Mouse (Mus musculus) kidney, postnatal 0 days (tissue): ENCODE results near the gene Olfr547. TPM values are rescaled to one million over a fixed set of nuclear protein-coding genes. Genes with fewer than 3 reads are reported as not detected.

Source experiments
- ATAC-seq: fragments of 200-750 bp; cut with Nextera tagmentation; replicated peaks from 2 replicates; pipeline ENCODE4 v1.8.0; 2017; ENCODE audit warnings: low read depth, moderate number of reproducible peaks, moderate TSS enrichment, moderate library complexity; ENCODE audit not compliant: low FRiP score
- DNase-seq: peaks from one replicate; pipeline ENCODE4 v3.0.0-alpha.2; 2016; ENCODE audit warnings: low spot score
- H3K27ac ChIP-seq: fragments of 300-500 bp; sonication (generic); 2 replicates; pipeline ENCODE4 v1.5.1; 2014; ENCODE audit warnings: mild to moderate bottlenecking
- H3K27me3 ChIP-seq: fragments of 300-500 bp; sonication (generic); 2 replicates; pipeline ENCODE4 v1.6.1; 2014; ENCODE audit warnings: low read length, mixed read lengths; ENCODE audit not compliant: insufficient read depth
- H3K36me3 ChIP-seq: fragments of 300-500 bp; sonication (generic); 2 replicates; pipeline ENCODE4 v1.6.1; 2014; ENCODE audit warnings: low read length, mixed read lengths; ENCODE audit not compliant: insufficient read depth
- H3K4me1 ChIP-seq: fragments of 300-500 bp; sonication (generic); replicated peaks from 2 replicates; pipeline ENCODE4 v1.6.1; 2014; ENCODE audit warnings: antibody characterized with exemption, low read length, mixed read lengths; ENCODE audit not compliant: insufficient read depth
- H3K4me2 ChIP-seq: fragments of 300-500 bp; sonication (generic); 2 replicates; pipeline ENCODE4 v1.6.1; 2014; ENCODE audit warnings: mild to moderate bottlenecking, low read length, moderate library complexity, mixed read lengths
- H3K4me3 ChIP-seq: fragments of 300-500 bp; sonication (generic); replicated peaks from 2 replicates; pipeline ENCODE4 v1.5.1; 2014; ENCODE audit warnings: low read depth, low read length
- H3K9ac ChIP-seq: fragments of 300-500 bp; sonication (generic); 2 replicates; pipeline ENCODE4 v1.6.1; 2014; ENCODE audit warnings: low read depth, low read length
- H3K9me3 ChIP-seq: fragments of 300-500 bp; sonication (generic); replicated peaks from 2 replicates; pipeline ENCODE4 v1.6.1; 2016; ENCODE audit warnings: low read length, inconsistent platforms, mixed read lengths
- CTCF ChIP-seq: IDR thresholded peaks from 2 replicates; pipeline ENCODE4 v1.5.1; 2016; ENCODE audit warnings: antibody characterized with exemption, low read depth, mild to moderate bottlenecking, moderate library complexity
- WGBS: fragments of 180-500 bp; shearing (Covaris S2); extraction: QIAGEN DNeasy Blood & Tissue Kit; methylation state at CpG from one replicate; pipeline ENCODE4 v1.1.7; 2014; 5-methylcytosine and 5-hydroxymethylcytosine counted together
- polyA plus RNA-seq: library from polyadenylated mRNA; unstranded; fragments of >200 nt; fragmentation: Nextera tagmentation; extraction: Ambion mirVana; gene quantifications from 2 replicates; pipeline ENCODE4 v1.2.1, GENCODE M21; 2015

The Olfr547 gene
- polyA plus RNA-seq, 1 experiment from 2014 or later = not detected

DNA sequence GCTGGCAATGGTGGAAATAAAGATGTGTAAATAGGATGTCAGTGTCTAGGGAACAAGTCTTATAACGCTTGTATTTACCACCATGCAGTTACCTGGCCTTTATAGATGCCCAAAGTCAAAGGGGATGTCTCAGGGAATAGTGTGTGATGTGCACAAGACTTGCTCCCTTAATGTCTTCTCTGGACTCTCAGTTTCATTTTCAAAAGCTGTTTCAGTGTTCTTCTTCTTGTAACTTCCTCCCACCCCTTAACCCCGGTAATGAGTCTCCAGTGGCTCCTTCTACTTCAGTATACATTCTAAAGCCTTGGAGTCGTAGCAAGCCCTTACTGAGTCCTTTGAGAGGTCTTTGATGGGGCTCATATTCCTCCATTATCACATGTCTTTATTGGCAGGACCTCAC lies 18.7 kb downstream of the Olfr547 start:
- Histone ChIP-seq H3K27me3 (no peaks in the 10 kb centered on the region), H3K9ac (no peak overlapping the region), H3K36me3 (no peaks in the 10 kb centered on the region), H3K4me3 (no peak overlapping the region), H3K4me1 (no peaks in the 10 kb centered on the region), H3K9me3 (no peaks in the 10 kb centered on the region), H3K27ac (no peak overlapping the region), H3K4me2 (no peak overlapping the region)
- ATAC-seq (no peak), DNase-seq (no peak)
- WGBS = 75% methylated on average over 3 of the region's 3 CpGs
- no peak for TF ChIP-seq CTCF

DNA sequence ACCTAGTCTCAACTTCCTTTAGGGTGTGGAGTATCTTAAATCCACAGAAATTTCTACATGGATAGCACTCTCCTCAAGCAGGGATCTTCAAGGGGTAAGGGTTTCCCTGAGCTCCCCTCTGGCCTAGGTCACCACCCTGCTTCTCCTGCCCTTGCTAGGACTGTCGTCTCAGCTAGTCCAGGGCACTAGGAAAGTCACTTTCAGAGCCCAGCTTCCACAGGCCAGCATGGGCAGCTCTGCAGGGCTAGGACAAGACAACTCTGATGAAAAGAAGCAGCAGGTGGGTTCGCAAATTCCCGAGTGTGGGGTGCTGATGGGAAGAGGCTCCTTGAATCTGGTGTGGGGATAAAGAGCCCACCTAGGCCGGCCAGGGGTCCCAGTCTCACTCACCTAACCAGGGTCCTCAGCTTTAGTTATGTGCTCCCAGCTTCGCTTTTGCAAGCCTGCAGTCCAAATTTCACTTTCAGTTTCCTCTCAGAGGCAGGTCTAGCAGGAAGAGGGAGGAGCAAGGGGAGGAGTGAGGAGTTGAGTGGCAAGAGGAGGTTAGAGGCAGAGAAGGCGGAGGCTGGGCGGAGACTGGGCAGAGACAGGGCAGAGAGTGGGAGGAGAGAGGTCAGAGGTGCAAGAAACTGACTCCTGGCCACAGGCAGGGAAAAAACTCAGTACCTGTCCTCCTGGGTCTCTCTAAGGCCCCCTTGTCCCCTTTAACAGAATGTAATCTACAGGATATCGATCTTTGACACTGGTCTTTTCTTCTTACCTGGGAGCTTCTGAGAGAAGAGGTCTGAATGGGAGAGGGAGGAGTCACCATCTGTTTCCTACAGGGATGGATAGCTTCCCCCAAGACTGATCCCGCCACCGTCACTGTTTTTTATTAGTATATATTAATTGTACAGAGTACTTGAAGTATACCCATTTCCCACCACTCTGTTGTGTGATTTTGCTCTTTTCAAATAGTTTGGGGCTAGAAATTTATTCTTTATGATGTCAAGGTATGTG lies 30.7 kb downstream of the Olfr547 start, which contains the start of gene Trim21:
Gene Trim21 (minus strand): TSS at position 488 of the 999 bp plus-strand sequence.
- peak; percentile 98 for ATAC-seq
- peak within 1 kb of the TSS; percentile 67; the same call in 1 of the 2 replicates for H3K27ac ChIP-seq
- WGBS = 13% methylated on average over 10 of the region's 10 CpGs
- peak within 1 kb of the TSS; percentile 74 for H3K4me2 ChIP-seq
- H3K4me1 ChIP-seq = no peaks in the 10 kb centered on the region
- H3K4me3 ChIP-seq = peak within 1 kb of the TSS; percentile 62
- no peaks in the 10 kb centered on the region for H3K9me3 ChIP-seq
- H3K27me3 ChIP-seq = no peaks in the 10 kb centered on the region
- DNase-seq = peak; percentile 97
- no peak for TF ChIP-seq CTCF
- H3K9ac ChIP-seq = peak within 1 kb of the TSS; percentile 66
- H3K36me3 ChIP-seq = 0 out of 2 replicates have a peak, but pooled peaks cover 8% of the 10 kb centered on the region

DNA sequence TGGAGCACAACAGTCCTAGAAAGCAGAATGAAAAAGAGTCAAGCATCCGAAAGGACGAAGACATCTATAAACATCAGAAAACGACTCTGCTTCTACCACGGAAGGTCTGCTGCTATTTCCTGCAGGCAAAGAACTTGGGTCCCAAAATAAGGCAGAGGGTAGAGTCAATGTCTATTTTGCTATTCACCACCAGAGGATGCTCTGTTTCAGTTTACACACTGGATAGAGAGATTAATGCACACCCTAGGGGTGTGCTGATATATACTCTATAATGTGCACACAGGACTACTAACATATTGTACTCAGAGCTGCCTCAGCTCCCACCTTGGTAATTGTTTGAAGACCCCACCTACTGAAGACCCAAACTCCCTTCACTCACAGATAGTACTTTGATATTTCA lies 31.7 kb downstream of the Olfr547 start:
- Histone ChIP-seq H3K27ac (no peak overlapping the region), H3K36me3 (0 out of 2 replicates have a peak, but pooled peaks cover 4% of the 10 kb centered on the region), H3K9ac (no peak overlapping the region), H3K9me3 (no peaks in the 10 kb centered on the region), H3K4me3 (no peak overlapping the region), H3K4me2 (no peak overlapping the region), H3K4me1 (no peaks in the 10 kb centered on the region), H3K27me3 (no peaks in the 10 kb centered on the region)
- no peak for TF ChIP-seq CTCF
- 82% methylated on average over 4 of the region's 4 CpGs for WGBS
- ATAC-seq (no peak), DNase-seq (no peak)

DNA sequence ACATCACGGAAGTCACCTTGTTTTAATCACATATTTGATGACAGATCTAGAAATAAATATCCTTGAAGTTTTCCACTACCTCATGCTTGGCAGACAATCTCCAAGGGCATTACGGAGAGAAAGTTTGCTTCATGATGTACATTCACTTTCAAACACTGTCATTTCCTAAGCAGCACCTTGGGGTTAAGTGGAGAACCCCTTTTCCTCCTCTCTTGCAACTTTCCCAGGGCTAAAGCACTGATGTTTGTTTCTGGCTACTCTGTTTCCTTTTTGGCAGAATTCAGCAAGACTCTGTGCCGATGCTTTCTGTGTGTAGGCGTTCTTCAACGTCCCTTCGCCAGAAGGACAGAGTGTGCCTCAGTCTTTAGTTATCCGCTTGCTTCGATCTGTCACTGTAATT lies 36.6 kb downstream of the Olfr547 start, which contains the start of gene Olfr550:
Gene Olfr550 (plus strand): TSS at position 301 of the 400 bp plus-strand sequence.
- no peak for DNase-seq
- Histone ChIP-seq H3K27me3 (no peaks in the 10 kb centered on the region), H3K27ac (no peak within 1 kb of the TSS), H3K4me2 (no peak within 1 kb of the TSS), H3K36me3 (no peaks in the 10 kb centered on the region), H3K4me1 (no peaks in the 10 kb centered on the region), H3K9me3 (no peaks in the 10 kb centered on the region), H3K4me3 (no peak within 1 kb of the TSS), H3K9ac (no peak within 1 kb of the TSS)
- no peak for TF ChIP-seq CTCF
- no peak for ATAC-seq
- WGBS = 82% methylated on average over 8 of the region's 8 CpGs

DNA sequence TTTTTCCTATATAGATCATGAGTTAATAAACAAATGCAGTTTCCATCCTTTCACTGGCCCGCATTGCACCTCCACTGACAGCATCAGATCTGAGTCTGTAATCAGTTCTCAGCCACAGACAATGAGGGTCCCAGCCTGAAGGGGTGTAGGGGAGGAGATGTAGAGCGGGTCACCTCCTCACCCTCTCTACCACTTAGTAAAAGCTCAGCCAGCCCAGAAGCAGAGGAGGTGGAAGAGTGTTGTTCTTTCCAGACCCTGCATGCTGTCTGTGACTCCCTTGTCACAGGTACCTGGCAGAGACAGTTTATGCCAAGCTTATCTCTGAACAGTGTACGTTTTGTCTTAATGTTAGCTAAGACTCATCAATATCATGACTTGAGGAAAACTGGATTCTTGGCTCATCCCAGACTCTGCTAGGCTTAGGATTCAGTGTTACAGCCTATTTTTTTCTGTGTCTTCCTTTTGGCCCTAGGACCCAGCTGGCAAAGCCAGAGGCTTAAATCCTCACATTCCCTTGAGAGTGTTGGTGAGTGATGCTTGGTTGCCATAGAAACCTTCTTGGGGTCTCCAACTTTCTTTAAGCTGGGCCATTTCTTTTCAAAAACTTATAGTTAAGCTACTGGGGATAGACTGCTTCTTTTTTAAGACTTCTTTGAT lies 38.8 kb downstream of the Olfr547 start:
- no peaks in the 10 kb centered on the region for H3K27me3 ChIP-seq
- no peak overlapping the region for H3K4me3 ChIP-seq
- WGBS = 81% methylated on average over 3 of the region's 3 CpGs
- H3K36me3 ChIP-seq = no peaks in the 10 kb centered on the region
- H3K9ac ChIP-seq = no peak overlapping the region
- TF ChIP-seq CTCF = no peak
- H3K4me2 ChIP-seq = no peak overlapping the region
- no peaks in the 10 kb centered on the region for H3K9me3 ChIP-seq
- DNase-seq = no peak
- ATAC-seq = no peak
- no peaks in the 10 kb centered on the region for H3K4me1 ChIP-seq
- no peak overlapping the region for H3K27ac ChIP-seq

DNA sequence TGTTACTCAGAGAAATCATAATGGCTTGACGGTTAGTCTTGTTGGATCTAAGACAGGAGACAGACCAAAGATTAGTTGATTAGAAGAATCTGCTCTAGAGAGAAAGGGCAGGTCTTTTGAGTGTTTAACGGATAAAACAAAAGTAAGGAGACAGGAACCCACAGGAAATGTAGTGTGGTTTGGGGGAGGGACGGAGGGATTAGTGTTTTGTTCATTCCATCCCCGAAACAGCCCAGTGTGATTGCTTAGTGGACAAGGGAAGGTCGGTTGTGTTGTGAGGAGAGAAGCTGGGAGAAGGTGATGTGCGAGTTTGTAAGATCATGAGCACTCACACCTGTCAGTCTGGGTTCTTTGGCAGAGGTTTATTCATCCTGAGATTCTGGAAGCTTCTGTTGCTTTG lies 41.4 kb downstream of the Olfr547 start:
- DNase-seq = no peak
- H3K4me2 ChIP-seq = no peak overlapping the region
- TF ChIP-seq CTCF = no peak
- H3K36me3 ChIP-seq = no peaks in the 10 kb centered on the region
- 70% methylated on average over 6 of the region's 6 CpGs for WGBS
- no peak for ATAC-seq
- no peak overlapping the region for H3K9ac ChIP-seq
- H3K9me3 ChIP-seq = no peaks in the 10 kb centered on the region
- H3K27me3 ChIP-seq = no peaks in the 10 kb centered on the region
- H3K27ac ChIP-seq = no peak overlapping the region
- no peaks in the 10 kb centered on the region for H3K4me1 ChIP-seq
- H3K4me3 ChIP-seq = no peak overlapping the region

Other genes starting within 250 kb of the Olfr547 start
- 52.0 and 70.6 TPM in 2 replicates for gene Rrm1, start 93.1 kb upstream of the Olfr547 start, polyA plus RNA-seq
- not detected in 2 replicates for gene Olfr543, start 53.1 kb upstream of the Olfr547 start, polyA plus RNA-seq
- gene Olfr544, start 46.4 kb upstream of the Olfr547 start, polyA plus RNA-seq = 0.05 and 0.06 TPM in 2 replicates
- not detected in 2 replicates for gene Olfr545, start 35.2 kb upstream of the Olfr547 start, polyA plus RNA-seq
- not detected in 2 replicates for gene Olfr548-ps1, start 6.1 kb downstream of the Olfr547 start, polyA plus RNA-seq
- not detected in 2 replicates for gene Olfr549, start 15.1 kb downstream of the Olfr547 start, polyA plus RNA-seq
- 1.1 TPM in 2 replicates for gene Trim21, start 30.7 kb downstream of the Olfr547 start, polyA plus RNA-seq
- gene Olfr550, start 36.7 kb downstream of the Olfr547 start, polyA plus RNA-seq = not detected in 2 replicates
- not detected in 2 replicates for gene Olfr551, start 57.1 kb downstream of the Olfr547 start, polyA plus RNA-seq
- not detected in 2 replicates for gene Olfr552, start 63.0 kb downstream of the Olfr547 start, polyA plus RNA-seq
- gene Olfr553, start 83.5 kb downstream of the Olfr547 start, polyA plus RNA-seq = not detected in 2 replicates
- gene Olfr554, start 103.7 kb downstream of the Olfr547 start, polyA plus RNA-seq = not detected in 2 replicates
- gene Olfr555, start 124.1 kb downstream of the Olfr547 start, polyA plus RNA-seq = not detected in 2 replicates
- gene Olfr556, start 130.2 kb downstream of the Olfr547 start, polyA plus RNA-seq = not detected in 2 replicates
- 10.6 and 11.3 TPM in 2 replicates for gene Trim68, start 152.6 kb downstream of the Olfr547 start, polyA plus RNA-seq
- not detected in 2 replicates for gene Olfr557, start 161.2 kb downstream of the Olfr547 start, polyA plus RNA-seq
- gene Olfr558, start 167.5 kb downstream of the Olfr547 start, polyA plus RNA-seq = 1.3 and 1.4 TPM in 2 replicates
- gene Olfr33, start 184.3 kb downstream of the Olfr547 start, polyA plus RNA-seq = not detected in 2 replicates
- not detected in 2 replicates for gene Olfr559, start 192.7 kb downstream of the Olfr547 start, polyA plus RNA-seq
- not detected in 2 replicates for gene Olfr560, start 224.6 kb downstream of the Olfr547 start, polyA plus RNA-seq
- 0.50 and 0.63 TPM in 2 replicates for gene Olfr78, start 224.7 kb downstream of the Olfr547 start, polyA plus RNA-seq
- gene Olfr561, start 236.5 kb downstream of the Olfr547 start, polyA plus RNA-seq = 0.09 TPM in 1 of 2 replicates, not detected in the other